Mouse (Mus musculus) testis, postnatal 14 days (tissue): ENCODE data around the gene Lnp1.
"Not testable (repeated sequence)": the region's sequence is repeated elsewhere in the genome, so short reads cannot be mapped to it uniquely, and the experiment has no call there.

Experiments
- DNase-seq: peaks from one replicate; pipeline ENCODE4 v3.0.0; 2021; ENCODE audit warnings: low spot score

Gene Lnp1

GRCm38 (mm10) chr16:56928023-56928422, at the start of gene Lnp1:
Gene Lnp1 (minus strand): TSS chr16:56928061.
- DNase-seq, result no peak

GRCm38 (mm10) chr16:56974646-56975045, 46.8 kb upstream of the Lnp1 start:
- no peak for DNase-seq

- not testable (repeated sequence) for DNase-seq
Measured at GRCm38 (mm10) chr16:56958311-56958710, 30.4 kb upstream of the Lnp1 start.

GRCm38 (mm10) chr16:56949085-56949484, 21.2 kb upstream of the Lnp1 start:
- no peak for DNase-seq

GRCm38 (mm10) chr16:56942341-56942740, 14.5 kb upstream of the Lnp1 start:
- no peak for DNase-seq

- no peak for DNase-seq
Measured at GRCm38 (mm10) chr16:56920102-56920657, 7.7 kb downstream of the Lnp1 start.

- no peak for DNase-seq
Measured at GRCm38 (mm10) chr16:56917230-56917629, 10.6 kb downstream of the Lnp1 start.

- DNase-seq, result no peak
Measured at GRCm38 (mm10) chr16:56908986-56909385, 18.9 kb downstream of the Lnp1 start.

- not testable (repeated sequence) for DNase-seq
Measured at GRCm38 (mm10) chr16:56902206-56902605, 25.7 kb downstream of the Lnp1 start.

GRCm38 (mm10) chr16:56891583-56891982, 36.3 kb downstream of the Lnp1 start:
- DNase-seq, result no peak

- no peak for DNase-seq
Measured at GRCm38 (mm10) chr16:56886616-56887116, 41.2 kb downstream of the Lnp1 start.

- peak; percentile 81 for DNase-seq
Measured at GRCm38 (mm10) chr16:56885824-56886615, 41.8 kb downstream of the Lnp1 start, which contains the start of gene Tmem45a. Gene Tmem45a (minus strand): TSS chr16:56886166.

GRCm38 (mm10) chr16:56884811-56885210, 43.0 kb downstream of the Lnp1 start:
- DNase-seq, result no peak

GRCm38 (mm10) chr16:56873410-56873809, 54.5 kb downstream of the Lnp1 start:
- DNase-seq, result no peak

GRCm38 (mm10) chr16:56870458-56870857, 57.4 kb downstream of the Lnp1 start:
- no peak for DNase-seq

- DNase-seq, result no peak
Measured at GRCm38 (mm10) chr16:56868361-56868760, 59.5 kb downstream of the Lnp1 start.

- DNase-seq, result no peak
Measured at GRCm38 (mm10) chr16:56867591-56867990, 60.3 kb downstream of the Lnp1 start.
